Mouse (Mus musculus) adrenal gland, adult 18-20 months (tissue): Measurements from ENCODE around the gene Rxra. TPM values are rescaled to one million over a fixed set of nuclear protein-coding genes. Genes with fewer than 3 reads are reported as not detected.

Experiments used
- DNase-seq, 2 experiments: peaks; one replicate each; pipeline ENCODE4 v3.0.0; 2021 to 2022; ENCODE audit warnings: low spot score in 2 of 2
- total RNA-seq, 2 experiments: library from RNA; stranded (reverse); gene quantifications; 1 replicate in 1 of 2; 2 replicates in 1 of 2; pipeline ENCODE4 v1.2.3; 2021

Rxra gene
- total RNA-seq, 2 experiments from 2014 or later: 52.1 to 52.6 TPM

GRCm38 (mm10) chr2:27799018-27799417, 122.8 kb downstream of the Rxra start:
- DNase-seq: no peak

DNA sequence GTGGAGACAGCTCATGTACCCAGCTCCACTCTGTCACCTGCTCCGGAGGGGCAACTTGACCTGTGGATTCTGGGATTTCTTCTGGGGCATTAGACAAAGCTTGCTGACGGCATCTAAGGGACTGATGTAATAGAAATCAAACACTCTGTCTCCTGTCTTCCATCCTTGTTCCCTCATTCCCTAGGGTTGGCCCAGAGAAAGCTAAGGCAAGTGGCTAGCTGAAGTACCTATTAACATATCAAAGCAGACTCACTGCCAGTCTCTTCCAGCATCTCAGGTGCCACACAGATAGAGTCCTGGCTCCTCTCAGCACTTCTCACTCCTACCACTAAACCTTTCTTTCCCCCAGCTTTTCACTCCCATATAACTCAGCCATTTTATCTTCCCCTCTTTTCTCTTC, 124.8 kb downstream of the Rxra start:
- no peak for DNase-seq

DNA sequence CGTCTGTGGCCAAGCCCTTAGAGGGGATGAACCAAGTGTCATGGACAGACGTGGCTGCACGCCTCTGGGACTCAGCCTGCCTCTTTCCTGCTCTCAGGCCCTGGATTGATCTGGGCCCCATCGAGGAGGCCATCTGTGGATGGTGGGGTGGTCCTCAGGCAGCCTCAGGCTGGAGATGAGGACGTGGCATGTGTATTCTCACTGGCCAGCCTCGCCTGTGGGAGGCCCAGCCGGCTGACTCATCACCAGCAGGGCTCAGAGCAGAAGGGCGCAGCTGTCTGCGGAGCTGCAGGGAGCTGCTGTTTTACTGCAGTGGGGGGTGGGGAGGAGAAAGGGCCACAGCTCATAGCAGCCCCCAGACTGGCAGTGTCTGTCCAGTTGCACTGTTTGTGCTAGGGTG, 126.3 kb downstream of the Rxra start:
- DNase-seq: peak; percentile 35 to 57

- DNase-seq: peak in 1 of 2 experiments; percentile 15
Observed at GRCm38 (mm10) chr2:27806691-27807090, 130.5 kb downstream of the Rxra start.

DNA sequence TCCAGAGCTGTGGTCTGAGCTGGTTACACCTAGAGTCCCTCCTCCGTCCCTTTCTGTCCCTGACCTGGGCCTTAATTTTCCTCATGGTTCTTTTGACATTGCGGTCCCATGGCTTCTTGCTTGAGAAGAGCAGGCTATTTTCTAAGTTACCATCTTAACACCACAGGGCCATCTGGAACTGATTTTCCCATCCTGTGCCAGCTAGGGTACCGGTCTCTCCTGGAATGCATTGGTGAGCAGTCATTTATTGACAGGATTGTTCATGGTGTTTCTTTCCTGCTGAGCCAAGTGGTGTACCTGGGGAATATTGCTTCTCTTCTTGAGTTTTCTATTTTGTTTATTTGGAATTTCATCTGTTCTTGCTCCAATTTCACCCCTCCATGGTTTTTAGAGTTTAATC, 131.4 kb downstream of the Rxra start:
- no peak for DNase-seq

DNA sequence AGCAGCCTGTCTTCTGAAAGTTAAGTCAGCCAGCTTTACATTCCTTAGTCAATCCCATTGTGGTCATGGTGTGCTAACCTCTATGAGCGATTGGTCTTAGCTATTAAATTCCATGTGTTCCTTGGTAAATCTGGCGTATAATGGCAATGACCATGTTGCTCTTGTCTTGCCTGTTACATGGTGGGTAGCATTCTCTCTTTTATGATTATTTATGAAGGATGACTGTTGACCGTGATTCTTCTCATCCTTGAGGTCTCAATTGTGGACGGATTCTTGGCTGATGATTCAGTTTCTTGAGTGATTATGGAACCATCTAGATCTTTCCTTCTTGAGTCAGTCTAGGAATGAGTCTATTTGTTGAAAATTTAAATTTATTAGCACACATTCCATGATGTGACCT, 133.7 kb downstream of the Rxra start:
- DNase-seq: no peak

Other genes with a start within 250 kb of the Rxra start
- 10 to 100 TPM; 24.5 to 25.2 TPM for gene Vav2, start 249.4 kb upstream of the Rxra start, total RNA-seq
- gene Brd3os, start 234.1 kb upstream of the Rxra start, total RNA-seq: 1 to 10 TPM; 6.5 to 8.2 TPM
- 10 to 100 TPM; 42.0 to 73.4 TPM for gene Brd3, start 168.8 kb upstream of the Rxra start, total RNA-seq
- 10 to 100 TPM; 29.6 to 33.1 TPM for gene Wdr5, start 161.3 kb upstream of the Rxra start, total RNA-seq
- 10 to 100 TPM; 23.8 to 35.6 TPM for gene Col5a1, start 210.0 kb downstream of the Rxra start, total RNA-seq